Mouse (Mus musculus): ENCODE measurements around the gene Gpatch8. TPM values are rescaled to one million over a fixed set of nuclear protein-coding genes. Genes with fewer than 3 reads are reported as not detected.

The Gpatch8 gene
- total and polyA plus RNA-seq, 3 experiments, result 11.5 to 24.7 (median 16.6) TPM

DNA sequence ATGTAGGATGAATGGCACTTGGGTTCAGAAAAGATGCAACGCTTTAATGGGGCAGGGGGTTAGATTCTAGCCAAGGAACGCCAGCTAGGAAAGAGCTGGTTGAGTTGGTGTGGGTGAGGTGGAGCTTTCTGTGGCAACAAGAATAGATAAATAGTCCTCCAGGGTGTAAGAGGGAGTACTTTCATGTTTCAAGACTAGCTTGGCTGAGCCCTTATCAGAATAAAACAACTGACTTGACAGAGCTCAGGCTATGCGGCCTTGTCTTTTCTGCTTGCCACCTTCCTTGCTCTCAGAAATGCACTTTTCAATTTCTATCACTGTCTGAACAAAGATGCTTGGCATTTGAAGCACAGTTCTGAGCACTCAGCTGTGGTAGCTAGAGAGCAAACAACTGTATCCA is 81.2 kb downstream of the Gpatch8 start:
- H3K9ac ChIP-seq (ENCODE audit: insufficient read depth, low read depth), result no peak overlapping the region
- no peak for DNase-seq (ENCODE audit: extremely low read depth)
- dilution Hi-C loops (cut with MboI; ENCODE audit: extremely low pct_ligation_motif_present, extremely low pct_unique_long_range_greater_than_20kb, low sequenced_read_pairs) (no loop called here), in situ Hi-C loops (cut with MboI; ENCODE audit: low pct_ligation_motif_present, low pct_unique_long_range_greater_than_20kb, low sequenced_read_pairs) (no loop called here)
- H3K27me3 ChIP-seq (replicated peaks), result no peaks in the 10 kb centered on the region
- no peak overlapping the region for H3K4me3 ChIP-seq (replicated peaks in 1 of 3; ENCODE audit: low read depth in 2 of 3, low read length in 2 of 3, poor library complexity in 1 of 3)
- peaks cover 30 to 65% of the 10 kb centered on the region in 2 experiments for H3K36me3 ChIP-seq (replicated peaks in 1 of 2; ENCODE audit: control insufficient read depth in 1 of 2, insufficient read depth in 1 of 2, low read length in 1 of 2)
- TF ChIP-seq HCFC1 (IDR thresholded peaks at IDR 0.05; ENCODE audit: low read depth, low read length) (no peak), BHLHE40 (IDR thresholded peaks at IDR 0.05; ENCODE audit: low read depth, low read length) (no peak), ZNF384 (IDR thresholded peaks at IDR 0.05; ENCODE audit: low read depth, low read length) (no peak)
- H3K27ac ChIP-seq (ENCODE audit: insufficient read depth, low read depth), result no peak overlapping the region
- peaks cover 2 to 3% of the 10 kb centered on the region in 2 experiments for H3K4me1 ChIP-seq (ENCODE audit: control insufficient read depth in 1 of 2, insufficient read depth in 2 of 2)
- no peaks in the 10 kb centered on the region for H3K79me2 ChIP-seq (replicated peaks; ENCODE audit: control insufficient read depth, extremely low read depth, insufficient read depth, poor library complexity, severe bottlenecking)
- no peak overlapping the region for H3K4me2 ChIP-seq (ENCODE audit: insufficient read depth, low read depth, poor library complexity, severe bottlenecking)
- H3K9me3 ChIP-seq (replicated peaks; ENCODE audit: low read length), result no peaks in the 10 kb centered on the region

DNA sequence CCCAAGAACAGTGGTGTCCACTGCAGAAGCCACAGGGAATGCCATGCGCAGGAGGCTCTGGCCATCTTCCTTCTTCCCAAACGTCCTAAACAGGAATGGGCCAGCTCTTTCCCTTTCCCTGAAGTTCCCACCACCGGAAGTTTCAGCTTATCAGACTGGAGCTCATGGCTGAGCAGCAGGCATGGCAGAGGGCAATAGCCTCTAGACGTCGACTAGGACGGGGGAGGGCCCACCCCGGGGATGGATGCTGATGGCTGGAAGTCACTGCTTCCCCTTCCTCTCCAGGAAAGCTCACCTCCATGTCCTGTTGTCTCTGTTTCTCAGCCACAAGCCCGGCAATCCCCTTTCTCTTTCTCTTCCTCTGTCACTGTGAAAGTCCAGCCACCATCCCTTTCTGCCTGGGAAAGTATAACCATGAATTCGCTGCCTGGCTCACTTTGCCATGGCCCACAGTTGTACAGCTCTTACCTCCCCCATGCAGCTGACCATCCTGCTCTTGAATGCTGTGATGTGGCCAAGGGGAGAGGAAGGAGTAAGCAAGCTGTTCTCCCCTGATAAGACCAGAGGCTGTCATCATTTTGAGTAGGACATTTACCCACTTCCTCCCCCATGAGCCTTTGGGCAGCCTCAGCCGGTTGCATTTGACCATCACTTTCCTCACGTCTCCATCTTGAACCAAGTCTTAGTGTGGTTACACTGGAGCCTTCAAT is 86.4 kb downstream of the Gpatch8 start, which contains the start of gene Itga2b:
Gene Itga2b, minus strand, starts transcription at position 475 of the 710 bp plus-strand sequence.
- H3K27ac ChIP-seq (ENCODE audit: insufficient read depth, low read depth), result no peak within 1 kb of the TSS
- H3K36me3 ChIP-seq (replicated peaks in 1 of 2; ENCODE audit: control insufficient read depth in 1 of 2, insufficient read depth in 1 of 2, low read length in 1 of 2), result peaks cover 0 to 24% of the 10 kb centered on the region in 2 experiments
- dilution Hi-C loops (cut with MboI; ENCODE audit: extremely low pct_ligation_motif_present, extremely low pct_unique_long_range_greater_than_20kb, low sequenced_read_pairs) (no loop called here), in situ Hi-C loops (cut with MboI; ENCODE audit: low pct_ligation_motif_present, low pct_unique_long_range_greater_than_20kb, low sequenced_read_pairs) (no loop called here)
- H3K4me1 ChIP-seq (ENCODE audit: control insufficient read depth in 1 of 2, insufficient read depth in 2 of 2), result peaks cover 9 to 20% of the 10 kb centered on the region in 2 experiments
- H3K79me2 ChIP-seq (replicated peaks; ENCODE audit: control insufficient read depth, extremely low read depth, insufficient read depth, poor library complexity, severe bottlenecking), result no peaks in the 10 kb centered on the region
- H3K27me3 ChIP-seq (replicated peaks), result peaks cover 19% of the 10 kb centered on the region
- H3K4me2 ChIP-seq (ENCODE audit: insufficient read depth, low read depth, poor library complexity, severe bottlenecking), result no peak within 1 kb of the TSS
- no peak for TF ChIP-seq POLR2A (IDR thresholded peaks at IDR 0.05; ENCODE audit: low read depth, low read length)
- no peak for TF ChIP-seq ETS1 (conservative IDR thresholded peaks at IDR 0.05; ENCODE audit: low read depth, low read length)
- TF ChIP-seq EP300 (IDR thresholded peaks at IDR 0.05; ENCODE audit: low read length), result no peak
- no peak for TF ChIP-seq JUN (IDR thresholded peaks at IDR 0.05; ENCODE audit: insufficient read depth, low read depth, low read length)
- no peak for TF ChIP-seq PAX5 (IDR thresholded peaks at IDR 0.05; ENCODE audit: low read length)
- no peak for TF ChIP-seq E2F4 (IDR thresholded peaks at IDR 0.05; ENCODE audit: insufficient replicate concordance, low read depth, low read length)
- TF ChIP-seq MYC (IDR thresholded peaks at IDR 0.05; ENCODE audit: low read depth, low read length), result no peak
- no peak for TF ChIP-seq RCOR1 (conservative IDR thresholded peaks at IDR 0.05; ENCODE audit: low read depth, low read length)
- TF ChIP-seq MAZ (IDR thresholded peaks at IDR 0.05; ENCODE audit: low read depth, low read length), result no peak
- TF ChIP-seq RAD21 (IDR thresholded peaks at IDR 0.05; ENCODE audit: low read depth, low read length), result no peak
- TF ChIP-seq BHLHE40 (IDR thresholded peaks at IDR 0.05; ENCODE audit: low read depth, low read length), result no peak
- TF ChIP-seq CHD2 (IDR thresholded peaks at IDR 0.05; ENCODE audit: low read length), result no peak
- TF ChIP-seq ZKSCAN1 (IDR thresholded peaks at IDR 0.05; ENCODE audit: borderline replicate concordance, low read depth, low read length), result no peak
- no peak for DNase-seq (ENCODE audit: extremely low read depth)
- H3K9ac ChIP-seq (ENCODE audit: insufficient read depth, low read depth), result no peak within 1 kb of the TSS
- H3K4me3 ChIP-seq (replicated peaks in 1 of 3; ENCODE audit: low read depth in 2 of 3, low read length in 2 of 3, poor library complexity in 1 of 3), result no peak within 1 kb of the TSS
- no peaks in the 10 kb centered on the region for H3K9me3 ChIP-seq (replicated peaks; ENCODE audit: low read length)

Measured in CH12.LX (cell line).